Mouse (Mus musculus) lung, postnatal 0 days (tissue): Measurements from ENCODE around the gene Lrfn3. TPM values are rescaled to one million over a fixed set of nuclear protein-coding genes. Genes with fewer than 3 reads are reported as not detected.

Experiments used
- ATAC-seq: fragments of 200-750 bp; cut with Nextera tagmentation; 2 replicates; pipeline ENCODE4 v1.8.0; 2017; ENCODE audit warnings: moderate library complexity
- DNase-seq: peaks from one replicate; pipeline ENCODE4 v3.0.0-alpha.2; 2016; ENCODE audit warnings: low spot score
- H3K27ac ChIP-seq: fragments of 300-500 bp; sonication (generic); 2 replicates; pipeline ENCODE4 v1.5.1; 2014; ENCODE audit warnings: antibody characterized with exemption, mild to moderate bottlenecking, low read length, mixed read lengths
- H3K27me3 ChIP-seq: fragments of 300-500 bp; sonication (generic); replicated peaks from 2 replicates; pipeline ENCODE4 v1.6.1; 2014; ENCODE audit warnings: low read length, mixed read lengths; ENCODE audit not compliant: insufficient read depth
- H3K36me3 ChIP-seq: fragments of 300-500 bp; sonication (generic); 2 replicates; pipeline ENCODE4 v1.6.1; 2014; ENCODE audit warnings: low read length, mixed read lengths; ENCODE audit not compliant: insufficient read depth
- H3K4me1 ChIP-seq: fragments of 300-500 bp; sonication (generic); 2 replicates; pipeline ENCODE4 v1.6.1; 2014; ENCODE audit warnings: antibody characterized with exemption, low read depth, low read length, mixed read lengths; ENCODE audit not compliant: insufficient read depth
- H3K4me2 ChIP-seq: fragments of 300-500 bp; sonication (generic); replicated peaks from 2 replicates; pipeline ENCODE4 v1.6.1; 2014; ENCODE audit warnings: low read depth, mild to moderate bottlenecking, low read length, moderate library complexity, mixed read lengths
- H3K4me3 ChIP-seq: fragments of 300-500 bp; sonication (generic); 2 replicates; pipeline ENCODE4 v1.5.1; 2014; ENCODE audit warnings: low read depth, low read length
- H3K9ac ChIP-seq: fragments of 300-500 bp; sonication (generic); replicated peaks from 2 replicates; pipeline ENCODE4 v1.6.1; 2014; ENCODE audit warnings: low read depth, mild to moderate bottlenecking
- H3K9me3 ChIP-seq: fragments of 300-500 bp; sonication (generic); 2 replicates; pipeline ENCODE4 v1.6.1; 2016; ENCODE audit warnings: low read length, mixed read lengths
- CTCF ChIP-seq: IDR thresholded peaks from 2 replicates; pipeline ENCODE4 v1.5.1; 2016; ENCODE audit warnings: antibody characterized with exemption, mild to moderate bottlenecking
- EP300 ChIP-seq: IDR thresholded peaks from 2 replicates; pipeline ENCODE4 v1.6.1; 2016; ENCODE audit warnings: antibody characterized with exemption, mild to moderate bottlenecking, control low read depth
- WGBS: fragments of 180-500 bp; shearing (Covaris S2); extraction: QIAGEN DNeasy Blood & Tissue Kit; methylation state at CpG from one replicate; pipeline ENCODE4 v1.1.7; 2014; 5-methylcytosine and 5-hydroxymethylcytosine counted together
- polyA plus RNA-seq: library from polyadenylated mRNA; unstranded; fragments of >200 nt; fragmentation: Nextera tagmentation; extraction: Ambion mirVana; gene quantifications from 2 replicates; pipeline ENCODE4 v1.2.1, GENCODE M21; 2015

Lrfn3 gene
- polyA plus RNA-seq, 1 experiment from 2014 or later, result 2.0 TPM

- no peaks in the 10 kb centered on the region for H3K27me3 ChIP-seq
- peak within 1 kb of the TSS; percentile 63 for H3K4me3 ChIP-seq
- peak within 1 kb of the TSS; percentile 89 for H3K27ac ChIP-seq
- ATAC-seq, result peak; percentile 64
- peak within 1 kb of the TSS; percentile 82 for H3K4me2 ChIP-seq
- no peak for TF ChIP-seq CTCF
- no peak for TF ChIP-seq EP300
- no peaks in the 10 kb centered on the region; the same call in 1 of the 2 replicates for H3K9me3 ChIP-seq
- WGBS, result 2% methylated on average over 63 of the region's 63 CpGs
- H3K4me1 ChIP-seq, result no peaks in the 10 kb centered on the region
- H3K36me3 ChIP-seq, result no peaks in the 10 kb centered on the region
- H3K9ac ChIP-seq, result peak within 1 kb of the TSS; percentile 69
- DNase-seq, result peak; percentile 92
Observed at GRCm38 (mm10) chr7:30321539-30322284, 40.9 kb downstream of the Lrfn3 start, which contains the start of gene E130208F15Rik. Gene E130208F15Rik, plus strand, starts transcription at chr7:30321740.

DNA sequence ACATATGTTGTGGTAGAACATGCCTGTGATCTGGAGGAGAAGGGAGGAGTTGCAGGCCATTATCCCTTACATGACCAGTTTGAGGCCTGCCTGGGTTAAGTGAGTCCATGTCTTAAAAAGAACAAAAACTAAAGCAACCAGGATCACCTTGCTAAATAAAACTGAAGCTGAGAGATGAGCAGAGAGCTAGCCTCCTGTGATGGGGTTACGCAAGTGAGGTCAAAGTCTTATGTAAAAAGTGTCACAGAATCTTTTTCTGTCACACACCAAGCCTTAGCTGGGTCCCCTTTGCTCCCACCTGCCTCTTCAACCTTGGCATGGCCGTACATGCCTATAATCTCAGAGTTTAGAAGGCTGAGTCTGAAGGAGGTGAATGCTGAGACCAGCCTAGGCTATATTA, 41.6 kb downstream of the Lrfn3 start:
- TF ChIP-seq CTCF (no peak), EP300 (no peak)
- no peak for ATAC-seq
- H3K9ac ChIP-seq, result no peak overlapping the region
- H3K9me3 ChIP-seq, result no peaks in the 10 kb centered on the region; the same call in 1 of the 2 replicates
- H3K27me3 ChIP-seq, result no peaks in the 10 kb centered on the region
- no peak overlapping the region for H3K27ac ChIP-seq
- peak overlapping the region; percentile 63; the same call in 1 of the 2 replicates for H3K4me3 ChIP-seq
- H3K4me1 ChIP-seq, result no peaks in the 10 kb centered on the region
- no peaks in the 10 kb centered on the region for H3K36me3 ChIP-seq
- 79% methylated on average over 2 of the region's 2 CpGs for WGBS
- no peak for DNase-seq
- H3K4me2 ChIP-seq, result peak overlapping the region; percentile 82

DNA sequence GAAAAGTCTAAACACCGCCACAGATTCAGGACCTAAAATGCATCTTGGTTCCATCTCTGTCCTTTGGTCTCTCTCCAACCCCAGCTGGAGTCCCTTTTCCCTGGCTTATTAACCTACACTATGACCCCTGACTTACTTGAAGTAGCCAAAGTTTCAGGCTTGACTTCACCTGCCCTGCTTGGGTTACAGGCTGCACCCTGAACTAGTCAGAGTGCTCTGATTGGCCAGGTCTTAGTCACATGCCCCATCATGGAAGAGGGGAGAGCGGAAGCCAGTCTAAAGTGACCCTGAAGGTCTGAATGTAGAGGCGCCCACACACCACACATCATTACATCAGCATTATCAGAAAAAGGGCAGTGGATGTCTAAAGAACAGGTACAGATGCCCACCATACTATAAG, 44.4 kb downstream of the Lrfn3 start:
- Histone ChIP-seq H3K4me2 (no peak overlapping the region), H3K9ac (no peak overlapping the region), H3K4me1 (no peaks in the 10 kb centered on the region), H3K27me3 (no peaks in the 10 kb centered on the region), H3K4me3 (no peak overlapping the region), H3K36me3 (no peaks in the 10 kb centered on the region), H3K9me3 (no peaks in the 10 kb centered on the region), H3K27ac (no peak overlapping the region)
- no peak for DNase-seq
- ATAC-seq, result no peak
- WGBS, result 89% methylated on average over 3 of the region's 3 CpGs
- TF ChIP-seq EP300, result no peak
- no peak for TF ChIP-seq CTCF

DNA sequence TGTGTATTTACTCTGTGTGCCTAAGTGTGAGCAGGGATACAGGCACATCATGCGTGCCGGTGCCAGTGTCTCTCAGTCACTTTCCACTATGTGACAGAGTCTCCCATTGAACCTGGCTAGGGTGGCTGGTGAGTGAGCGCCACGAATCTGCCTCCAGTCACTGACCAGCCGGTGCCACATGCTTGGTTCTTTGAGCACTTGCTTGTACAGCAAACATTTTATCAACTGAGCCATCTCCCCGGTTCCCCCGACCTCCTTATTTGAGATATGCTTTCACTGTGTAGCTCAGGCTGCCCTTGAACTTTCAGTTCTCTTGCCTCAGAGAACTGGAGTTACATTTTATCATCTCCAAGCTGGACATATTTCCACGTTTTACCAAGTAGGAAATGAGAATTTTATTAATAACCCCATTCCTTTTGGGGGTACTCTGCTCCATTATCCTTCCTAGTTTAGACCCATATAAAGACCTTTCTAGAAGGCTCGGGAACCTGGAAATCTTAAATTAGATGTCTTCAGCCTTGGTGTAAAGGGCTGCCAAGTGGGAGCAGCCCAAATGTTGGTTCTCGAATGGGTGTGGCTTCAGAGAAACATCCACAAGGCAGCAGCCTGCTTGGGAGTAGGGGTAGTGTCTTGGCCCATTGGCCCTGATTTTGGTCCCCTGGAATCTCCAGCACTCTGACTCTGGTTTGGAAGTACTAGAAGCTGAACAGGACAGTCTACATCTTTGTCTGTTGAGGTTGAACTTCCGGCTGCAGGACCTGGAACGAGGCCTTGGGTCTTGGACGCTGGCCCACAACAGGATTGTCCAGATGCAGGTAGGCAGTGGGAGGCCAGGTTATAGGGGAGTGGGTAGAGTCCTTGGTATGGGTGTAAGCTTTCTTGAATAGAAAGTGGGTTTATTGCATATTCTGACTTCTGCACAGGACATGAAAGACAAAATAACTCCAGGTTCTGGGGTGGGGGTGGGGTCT, 46.7 kb downstream of the Lrfn3 start:
- Histone ChIP-seq H3K4me3 (no peak overlapping the region), H3K36me3 (no peaks in the 10 kb centered on the region), H3K27me3 (no peaks in the 10 kb centered on the region), H3K4me1 (no peaks in the 10 kb centered on the region), H3K9ac (no peak overlapping the region), H3K4me2 (no peak overlapping the region), H3K27ac (no peak overlapping the region), H3K9me3 (no peaks in the 10 kb centered on the region)
- 55% methylated on average over 13 of the region's 13 CpGs for WGBS
- ATAC-seq (no peak), DNase-seq (no peak)
- no peak for TF ChIP-seq EP300
- TF ChIP-seq CTCF, result no peak

DNA sequence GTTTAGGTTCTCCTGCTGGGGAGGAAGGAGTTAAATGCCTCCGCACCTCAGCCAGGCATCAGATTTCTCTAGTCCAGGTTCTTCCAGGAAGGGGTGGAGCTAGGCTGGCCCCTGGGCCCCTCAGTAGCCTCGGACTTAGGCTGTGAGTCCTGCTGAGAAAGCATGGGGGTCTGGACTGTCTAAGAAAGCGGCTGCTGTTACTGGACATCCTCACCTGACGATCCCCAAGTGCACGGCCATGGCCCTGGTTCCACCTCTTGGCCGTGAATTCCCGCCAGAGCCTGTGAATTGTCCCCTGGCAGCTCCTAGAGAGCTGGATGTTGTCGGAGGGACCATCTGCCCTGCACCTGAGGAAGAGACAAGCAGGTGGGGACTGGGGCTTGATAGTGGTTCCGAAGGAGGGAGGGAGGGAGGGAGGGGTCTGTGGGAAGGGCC, 47.8 kb downstream of the Lrfn3 start, which contains the start of gene Syne4:
Syne4 (plus strand) TSS at position 87 of the 435 bp plus-strand sequence.
- Histone ChIP-seq H3K4me1 (no peaks in the 10 kb centered on the region), H3K27me3 (no peaks in the 10 kb centered on the region), H3K4me2 (peak within 1 kb of the TSS; percentile 22), H3K4me3 (peak within 1 kb of the TSS; percentile 14; the same call in 1 of the 2 replicates), H3K27ac (no peak within 1 kb of the TSS), H3K9ac (no peak within 1 kb of the TSS), H3K36me3 (no peaks in the 10 kb centered on the region), H3K9me3 (no peaks in the 10 kb centered on the region)
- DNase-seq, result peak; percentile 45
- TF ChIP-seq EP300, result no peak
- no peak for TF ChIP-seq CTCF
- 3% methylated on average over 9 of the region's 9 CpGs for WGBS
- ATAC-seq, result peak; percentile 44; the same call in 1 of the 2 replicates
